Mouse (Mus musculus) erythroblast, embryonic 14.5 days (primary cell): ENCODE data around the gene Arhgef25.

Experiments used
- GATA1 ChIP-seq: IDR thresholded peaks from 2 replicates; pipeline ENCODE4 v1.6.1; 2012; ENCODE audit warnings: low read length, inconsistent platforms, mixed read lengths
- TAL1 ChIP-seq: IDR thresholded peaks from 3 replicates; pipeline ENCODE4 v1.6.1; 2012; ENCODE audit warnings: low read length, inconsistent platforms, mixed read lengths

- no peak for TF ChIP-seq GATA1
- no peak for TF ChIP-seq TAL1
Measured at GRCm38 (mm10) chr10:127191191-127192056, 1.5 kb upstream of the Arhgef25 start.
